Mouse (Mus musculus) CH12.LX (cell line): ENCODE data around the gene Mns1. TPM values are rescaled to one million over a fixed set of nuclear protein-coding genes. Genes with fewer than 3 reads are reported as not detected.

Source experiments
- DNase-seq: peaks from one replicate; pipeline ENCODE4 v3.0.0-alpha.2; 2013; ENCODE audit errors: extremely low read depth
- H3K27ac ChIP-seq: 2 replicates; pipeline ENCODE4 v1.5.1; 2012; ENCODE audit warnings: low read depth, mild to moderate bottlenecking, control low read depth, moderate library complexity; ENCODE audit not compliant: insufficient read depth
- H3K27me3 ChIP-seq: replicated peaks from 2 replicates; pipeline ENCODE3; 2012; ENCODE audit warnings: inconsistent platforms
- H3K36me3 ChIP-seq, 2 experiments: replicated peaks in 1 of 2; 2 replicates each; pipeline versions ENCODE3 to v1.6.1; 2012; ENCODE audit warnings: inconsistent platforms in 1 of 2, low read length in 1 of 2, mild to moderate bottlenecking in 1 of 2, mixed read lengths in 1 of 2, moderate library complexity in 1 of 2; ENCODE audit not compliant: control insufficient read depth in 1 of 2, insufficient read depth in 1 of 2
- H3K4me1 ChIP-seq, 2 experiments: 2 replicates each; pipeline ENCODE4 v1.6.1; 2012; ENCODE audit warnings: inconsistent platforms in 1 of 2, moderate library complexity in 1 of 2; ENCODE audit not compliant: insufficient read depth in 2 of 2, control insufficient read depth in 1 of 2
- H3K4me2 ChIP-seq: 2 replicates; pipeline ENCODE4 v1.6.1; 2012; ENCODE audit warnings: low read depth, mild to moderate bottlenecking, control low read depth; ENCODE audit not compliant: poor library complexity, insufficient read depth, severe bottlenecking
- H3K4me3 ChIP-seq, 3 experiments: fragments of 150-350 bp in 1 of 3; sonication (generic) in 1 of 3; replicated peaks in 1 of 3; 2 replicates each; pipeline versions ENCODE3 to v1.5.1; 2011 to 2012; ENCODE audit warnings: low read depth in 2 of 3, low read length in 2 of 3, mild to moderate bottlenecking in 2 of 3, moderate library complexity in 2 of 3, control low read depth in 1 of 3, improper control_type of control experiment in 1 of 3, inconsistent platforms in 1 of 3, mixed read lengths in 1 of 3; ENCODE audit not compliant: poor library complexity in 1 of 3
- H3K79me2 ChIP-seq: replicated peaks from 2 replicates; pipeline ENCODE4 v1.6.1; 2012; ENCODE audit warnings: mild to moderate bottlenecking, moderate library complexity; ENCODE audit not compliant: control insufficient read depth, poor library complexity, insufficient read depth, severe bottlenecking; ENCODE audit errors: extremely low read depth
- H3K9ac ChIP-seq: 2 replicates; pipeline ENCODE4 v1.6.1; 2012; ENCODE audit warnings: low read depth, mild to moderate bottlenecking, control low read depth, moderate library complexity; ENCODE audit not compliant: insufficient read depth
- H3K9me3 ChIP-seq: replicated peaks from 2 replicates; pipeline ENCODE3; 2012; ENCODE audit warnings: low read length, inconsistent platforms, mixed read lengths
- BHLHE40 ChIP-seq: IDR thresholded peaks from 2 replicates; pipeline ENCODE4 v1.6.1; 2011; ENCODE audit warnings: mild to moderate bottlenecking, low read depth, low read length, improper control_type of control experiment
- CHD1 ChIP-seq: IDR thresholded peaks from 2 replicates; pipeline ENCODE4 v1.6.1; 2012; ENCODE audit warnings: low read depth, low read length, improper control_type of control experiment, inconsistent platforms
- CHD2 ChIP-seq: IDR thresholded peaks from 2 replicates; pipeline ENCODE4 v1.6.1; 2011; ENCODE audit warnings: low read length, improper control_type of control experiment
- CTCF ChIP-seq, 2 experiments: IDR thresholded peaks in 1 of 2; conservative IDR thresholded peaks in 1 of 2; 2 replicates each; pipeline ENCODE4 v1.5.1; 2011 to 2012; ENCODE audit warnings: low read depth in 2 of 2, low read length in 2 of 2, improper control_type of control experiment in 1 of 2, inconsistent platforms in 1 of 2, mild to moderate bottlenecking in 1 of 2, moderate library complexity in 1 of 2
- E2F4 ChIP-seq: IDR thresholded peaks from 2 replicates; pipeline ENCODE4 v1.6.1; 2011; ENCODE audit warnings: low read depth, low read length, improper control_type of control experiment; ENCODE audit not compliant: insufficient replicate concordance
- EP300 ChIP-seq: IDR thresholded peaks from 2 replicates; pipeline ENCODE4 v1.6.1; 2011; ENCODE audit warnings: low read length, improper control_type of control experiment
- ETS1 ChIP-seq: conservative IDR thresholded peaks from 2 replicates; pipeline ENCODE4 v1.6.1; 2012; ENCODE audit warnings: low read depth, mild to moderate bottlenecking, inconsistent platforms, low read length, improper control_type of control experiment, moderate library complexity
- IRF4 ChIP-seq: IDR thresholded peaks from 2 replicates; pipeline ENCODE4 v1.6.1; 2014; ENCODE audit warnings: low read depth, mild to moderate bottlenecking, inconsistent platforms, low read length, improper control_type of control experiment
- JUN ChIP-seq: IDR thresholded peaks from 2 replicates; pipeline ENCODE4 v1.6.1; 2011; ENCODE audit warnings: low read depth, mild to moderate bottlenecking, low read length, improper control_type of control experiment, moderate library complexity; ENCODE audit not compliant: insufficient read depth
- JUND ChIP-seq: conservative IDR thresholded peaks from 2 replicates; pipeline ENCODE4 v1.6.1; 2011; ENCODE audit warnings: low read depth, low read length, improper control_type of control experiment
- KAT2A ChIP-seq: IDR thresholded peaks from 2 replicates; pipeline ENCODE4 v1.6.1; 2012; ENCODE audit warnings: low read length, improper control_type of control experiment, inconsistent platforms; ENCODE audit not compliant: insufficient replicate concordance
- MAX ChIP-seq: IDR thresholded peaks from 2 replicates; pipeline ENCODE4 v1.6.1; 2011; ENCODE audit warnings: low read length, improper control_type of control experiment
- MAZ ChIP-seq: IDR thresholded peaks from 2 replicates; pipeline ENCODE4 v1.6.1; 2012; ENCODE audit warnings: low read depth, mild to moderate bottlenecking, inconsistent platforms, low read length, improper control_type of control experiment, moderate library complexity
- MEF2A ChIP-seq: IDR thresholded peaks from 2 replicates; pipeline ENCODE4 v1.6.1; 2014; ENCODE audit warnings: low read depth, mild to moderate bottlenecking, inconsistent platforms, low read length, improper control_type of control experiment, borderline replicate concordance
- MYC ChIP-seq: IDR thresholded peaks from 2 replicates; pipeline ENCODE4 v1.6.1; 2011; ENCODE audit warnings: low read depth, mild to moderate bottlenecking, improper control_type of control experiment, low read length
- NRF1 ChIP-seq: IDR thresholded peaks from 2 replicates; pipeline ENCODE4 v1.6.1; 2014; ENCODE audit warnings: low read depth, mild to moderate bottlenecking, inconsistent platforms, low read length, improper control_type of control experiment, moderate library complexity
- POLR2AphosphoS2 ChIP-seq: IDR thresholded peaks from 2 replicates; pipeline ENCODE4 v1.6.1; 2011; ENCODE audit warnings: low read depth, low read length, improper control_type of control experiment
- RAD21 ChIP-seq: IDR thresholded peaks from 2 replicates; pipeline ENCODE4 v1.6.1; 2011; ENCODE audit warnings: low read depth, mild to moderate bottlenecking, low read length, improper control_type of control experiment, moderate library complexity
- RCOR1 ChIP-seq: conservative IDR thresholded peaks from 2 replicates; pipeline ENCODE4 v1.6.1; 2012; ENCODE audit warnings: low read depth, mild to moderate bottlenecking, inconsistent platforms, low read length, improper control_type of control experiment
- SIN3A ChIP-seq: IDR thresholded peaks from 2 replicates; pipeline ENCODE4 v1.6.1; 2012; ENCODE audit warnings: low read length, improper control_type of control experiment, inconsistent platforms
- SMC3 ChIP-seq: IDR thresholded peaks from 2 replicates; pipeline ENCODE4 v1.6.1; 2011; ENCODE audit warnings: low read depth, low read length, improper control_type of control experiment
- TCF12 ChIP-seq: IDR thresholded peaks from 2 replicates; pipeline ENCODE4 v1.6.1; 2014; ENCODE audit warnings: low read depth, mild to moderate bottlenecking, inconsistent platforms, low read length, improper control_type of control experiment
- UBTF ChIP-seq: IDR thresholded peaks from 2 replicates; pipeline ENCODE4 v1.6.1; 2012; ENCODE audit warnings: low read depth, mild to moderate bottlenecking, inconsistent platforms, low read length, improper control_type of control experiment, moderate library complexity
- USF1 ChIP-seq: IDR thresholded peaks from 2 replicates; pipeline ENCODE4 v1.6.1; 2014; ENCODE audit warnings: low read depth, mild to moderate bottlenecking, inconsistent platforms, low read length, improper control_type of control experiment
- USF2 ChIP-seq: conservative IDR thresholded peaks from 2 replicates; pipeline ENCODE4 v1.6.1; 2011; ENCODE audit warnings: low read depth, low read length, improper control_type of control experiment
- ZKSCAN1 ChIP-seq: IDR thresholded peaks from 2 replicates; pipeline ENCODE4 v1.6.1; 2012; ENCODE audit warnings: low read depth, inconsistent platforms, low read length, improper control_type of control experiment, borderline replicate concordance
- ZMIZ1 ChIP-seq: IDR thresholded peaks from 2 replicates; pipeline ENCODE4 v1.6.1; 2012; ENCODE audit warnings: low read depth, mild to moderate bottlenecking, inconsistent platforms, low read length, improper control_type of control experiment
- dilution Hi-C: fragments of 300-500 bp; cut with MboI; formaldehyde crosslinking; loops from 2 replicates; pipeline ENCODE4 v1.14.3; 2020; ENCODE audit warnings: low sequenced_read_pairs; ENCODE audit not compliant: extremely low pct_unique_long_range_greater_than_20kb, extremely low pct_ligation_motif_present
- in situ Hi-C: fragments of 300-500 bp; cut with MboI; formaldehyde crosslinking; loops from 3 replicates; pipeline ENCODE4 v1.14.3; 2019; ENCODE audit warnings: low sequenced_read_pairs, low pct_ligation_motif_present, low pct_unique_long_range_greater_than_20kb, mixed read lengths
- polyA plus RNA-seq: library from polyadenylated mRNA; unstranded; fragments of >175 nt; gene quantifications from 2 replicates; pipeline ENCODE4 v1.2.1, GENCODE M21; 2012; ENCODE audit warnings: low read depth; ENCODE audit not compliant: insufficient read length
- total RNA-seq, 2 experiments: library from RNA; depleted of rRNA; stranded (reverse); fragments of 300-350 nt in 1 of 2; fragments of >200 nt in 1 of 2; gene quantifications; 2 replicates each; pipeline ENCODE4 v1.2.3; 2012 to 2014

The Mns1 gene
- total and polyA plus RNA-seq, 3 experiments: 16.7 to 66.0 (median 19.4) TPM

GRCm38 (mm10) chr9:72477306-72477705 lies 39.5 kb downstream of the Mns1 start:
- Histone ChIP-seq H3K9ac (no peak overlapping the region), H3K36me3 (peaks cover 57 to 82% of the 10 kb centered on the region in 2 experiments), H3K79me2 (no peaks in the 10 kb centered on the region), H3K9me3 (no peaks in the 10 kb centered on the region), H3K4me2 (no peak overlapping the region), H3K27ac (no peak overlapping the region), H3K4me3 (no peak overlapping the region), H3K27me3 (no peaks in the 10 kb centered on the region), H3K4me1 (peaks cover 0 to 5% of the 10 kb centered on the region in 2 experiments; a peak in 1 of 4 replicates)
- TF ChIP-seq KAT2A (no peak), MEF2A (no peak), CHD2 (no peak), TCF12 (no peak), JUND (peak; percentile 85), MAX (no peak), EP300 (0 out of 2 replicates have a peak, but pooled peaks have one; percentile 13), NRF1 (no peak), SIN3A (no peak), RCOR1 (no peak), ETS1 (0 out of 2 replicates have a peak, but pooled peaks have one; percentile 8), USF2 (no peak), SMC3 (no peak), CTCF (conservative IDR thresholded peaks at IDR 0.05 in 1 of 2, IDR thresholded peaks at IDR 0.05 in 1 of 2; ENCODE audit: low read depth in 2 of 2, low read length in 2 of 2) (no peak), JUN (peak; percentile 83)
- DNase-seq: peak; percentile 34
- in situ Hi-C loops: no loop called here
- dilution Hi-C loops: no loop called here

- dilution Hi-C loops: no loop called here
- Histone ChIP-seq H3K9ac (no peak overlapping the region), H3K36me3 (peaks cover 51 to 78% of the 10 kb centered on the region in 2 experiments), H3K79me2 (no peaks in the 10 kb centered on the region), H3K27ac (no peak overlapping the region), H3K4me3 (no peak overlapping the region), H3K4me1 (peaks cover 0 to 5% of the 10 kb centered on the region in 2 experiments; a peak in 1 of 4 replicates), H3K4me2 (no peak overlapping the region), H3K27me3 (no peaks in the 10 kb centered on the region), H3K9me3 (no peaks in the 10 kb centered on the region)
- in situ Hi-C loops: no loop called here
- DNase-seq: no peak
- TF ChIP-seq JUN (no peak), UBTF (no peak), ZKSCAN1 (no peak), MYC (no peak), KAT2A (no peak), ZMIZ1 (no peak), USF2 (no peak), USF1 (no peak), POLR2AphosphoS2 (no peak), CHD1 (no peak), IRF4 (no peak), MAZ (no peak), BHLHE40 (no peak), RCOR1 (no peak), RAD21 (no peak), E2F4 (no peak), JUND (no peak)
These were observed 41.5 kb downstream of the Mns1 start for GRCm38 (mm10) chr9:72479276-72479675.
